Mouse (Mus musculus) megakaryocyte progenitor cell, adult 5-6 weeks (primary cell): ENCODE measurements around the gene Caly. TPM values are rescaled to one million over a fixed set of nuclear protein-coding genes. Genes with fewer than 3 reads are reported as not detected.

ENCODE experiments used
- ATAC-seq: replicated peaks from 2 replicates; pipeline ENCODE4 v1.8.0; 2016; ENCODE audit warnings: mild to moderate bottlenecking, moderate TSS enrichment, inconsistent platforms; ENCODE audit not compliant: poor library complexity
- total RNA-seq, 2 experiments: library from RNA; stranded (forward) in 1 of 2; stranded (reverse) in 1 of 2; fragments of 157-497, 149-512 nt in 1 of 2; fragments of 200-1000 nt in 1 of 2; gene quantifications; 2 replicates each; pipeline versions ENCODE4 v1.2.3 to v1.2.4; 2015 to 2017

Caly gene
- total RNA-seq (2015) = not detected in 2 replicates
- total RNA-seq (2017) = not detected in 2 replicates

DNA sequence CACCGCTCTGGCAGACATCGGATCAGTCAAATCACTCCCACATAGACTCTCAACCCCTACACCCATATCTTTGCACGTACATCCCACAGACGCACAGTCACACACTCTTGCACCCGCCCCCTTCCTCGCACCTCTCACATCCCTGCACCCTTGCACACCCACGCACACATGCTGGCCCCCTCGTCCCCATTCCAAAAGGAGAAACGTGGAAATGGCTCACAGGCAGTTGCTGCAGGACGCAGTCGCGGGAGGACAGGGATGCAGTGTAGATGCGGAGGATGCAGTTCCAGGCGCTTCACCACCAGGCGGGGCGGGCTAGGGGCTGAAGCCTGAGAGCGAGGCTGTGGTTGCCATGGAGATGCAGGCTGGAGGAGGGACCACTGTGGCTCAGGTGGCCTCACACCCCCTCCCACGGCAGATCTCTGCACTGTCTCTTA is at the start of gene Caly:
Gene Caly (minus strand): TSS at position 307 of the 437 bp plus-strand sequence.
- ATAC-seq = peak; percentile 70

- ATAC-seq = 0 out of 2 replicates have a peak, but pooled peaks have one; percentile 2
Observed at GRCm38 (mm10) chr7:140127911-140128310, 45.6 kb upstream of the Caly start.

- no peak for ATAC-seq
Observed at GRCm38 (mm10) chr7:140126934-140127333, 44.6 kb upstream of the Caly start.

DNA sequence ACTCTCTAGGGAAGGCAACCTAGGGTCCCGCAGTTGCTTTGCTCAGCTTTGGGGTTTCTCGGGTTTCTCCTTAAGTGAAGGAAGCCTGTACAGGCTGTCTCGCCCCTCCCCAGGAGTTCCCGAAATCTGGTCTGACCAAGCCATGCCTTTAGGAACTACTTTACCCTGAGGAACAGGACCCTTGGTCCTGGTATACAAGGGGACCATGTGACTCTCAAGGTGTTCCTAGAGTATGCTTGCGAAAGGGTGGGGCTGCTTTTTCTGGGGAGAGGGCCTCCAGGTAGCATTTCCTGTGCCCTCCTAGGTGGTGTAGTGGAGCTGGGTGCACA is 43.6 kb upstream of the Caly start:
- no peak for ATAC-seq

DNA sequence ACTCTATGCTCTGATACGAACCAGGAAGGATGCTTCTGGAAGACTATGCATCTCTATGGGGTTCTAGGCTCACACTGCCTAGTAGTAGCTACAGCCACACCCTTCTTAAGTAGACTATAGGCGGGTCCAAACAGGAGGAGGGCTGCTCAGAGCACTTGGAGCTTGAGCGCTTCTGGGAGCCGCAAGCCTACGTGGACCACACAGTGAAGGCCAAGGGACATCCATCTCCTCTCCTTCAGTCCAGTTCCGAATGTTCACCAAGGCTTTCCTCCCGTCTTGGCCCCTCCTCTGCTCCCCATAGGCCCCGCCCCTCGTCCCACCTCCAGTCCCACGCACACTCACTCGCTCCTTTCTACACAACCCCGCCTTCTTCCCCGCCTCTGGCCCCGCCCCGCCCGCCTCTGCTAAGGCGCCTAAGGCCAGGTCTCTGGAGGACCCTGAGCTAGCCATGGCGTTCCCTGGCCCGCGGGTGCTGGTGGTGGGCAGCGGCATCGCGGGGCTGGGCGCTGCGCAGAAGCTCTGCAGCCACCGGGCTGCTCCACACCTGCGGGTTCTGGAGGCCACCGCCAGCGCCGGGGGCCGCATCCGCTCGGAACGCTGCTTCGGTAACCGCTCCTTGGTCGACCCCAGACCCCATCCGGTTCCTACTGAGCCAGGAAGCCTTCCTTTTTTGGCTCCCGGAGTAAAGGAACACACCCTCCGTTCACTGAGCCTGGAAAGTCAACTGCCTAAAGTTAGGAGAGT is 43.1 kb upstream of the Caly start:
- peak; percentile 93 for ATAC-seq

DNA sequence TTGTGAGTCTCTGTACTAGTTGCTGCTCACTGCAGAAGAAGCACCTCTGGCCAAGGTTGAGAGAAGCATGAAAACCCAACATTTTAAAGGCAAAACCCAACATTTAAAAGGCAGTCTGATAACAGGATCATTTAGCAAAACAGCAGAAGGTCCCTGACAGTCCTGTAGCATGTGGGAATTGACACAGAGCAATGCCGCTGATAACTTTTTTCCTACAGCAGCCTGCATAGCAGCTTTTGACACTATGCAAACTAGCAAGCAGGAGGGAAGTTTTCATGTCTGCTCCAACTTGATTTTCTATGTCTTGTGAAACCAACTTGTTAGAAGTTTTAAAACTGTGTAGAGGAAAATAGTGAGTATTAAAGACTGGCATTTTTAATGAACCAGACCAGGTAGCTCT is 42.0 kb upstream of the Caly start:
- no peak for ATAC-seq

- ATAC-seq = no peak
Observed at GRCm38 (mm10) chr7:140122765-140123164, 40.4 kb upstream of the Caly start.

DNA sequence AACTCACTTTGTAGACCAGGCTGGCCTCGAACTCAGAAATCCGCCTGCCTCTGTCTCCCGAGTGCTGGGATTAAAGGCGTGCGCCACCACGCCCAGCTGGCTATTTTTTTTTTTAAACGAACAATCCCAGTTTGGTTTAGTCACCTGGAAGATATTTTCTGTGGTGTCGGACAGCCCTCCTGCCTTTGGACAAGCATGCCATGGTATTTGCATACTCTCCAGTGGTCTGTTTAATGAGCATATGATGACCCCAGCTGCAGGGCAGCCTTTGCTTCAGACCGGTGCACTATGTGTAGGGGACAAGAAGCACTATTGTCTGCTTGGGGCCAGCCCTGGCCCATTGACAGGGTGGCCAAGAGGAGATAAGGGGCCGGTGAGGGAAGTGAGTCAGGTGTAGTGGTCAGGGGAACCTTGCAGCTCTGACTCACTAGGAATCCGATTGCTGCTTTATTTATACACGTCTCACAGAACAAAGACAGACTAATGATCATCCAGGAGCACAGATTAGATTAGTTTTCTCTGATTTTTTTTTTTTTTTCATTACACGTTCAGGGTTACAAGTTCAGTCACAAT is 39.1 kb upstream of the Caly start:
- ATAC-seq = no peak

DNA sequence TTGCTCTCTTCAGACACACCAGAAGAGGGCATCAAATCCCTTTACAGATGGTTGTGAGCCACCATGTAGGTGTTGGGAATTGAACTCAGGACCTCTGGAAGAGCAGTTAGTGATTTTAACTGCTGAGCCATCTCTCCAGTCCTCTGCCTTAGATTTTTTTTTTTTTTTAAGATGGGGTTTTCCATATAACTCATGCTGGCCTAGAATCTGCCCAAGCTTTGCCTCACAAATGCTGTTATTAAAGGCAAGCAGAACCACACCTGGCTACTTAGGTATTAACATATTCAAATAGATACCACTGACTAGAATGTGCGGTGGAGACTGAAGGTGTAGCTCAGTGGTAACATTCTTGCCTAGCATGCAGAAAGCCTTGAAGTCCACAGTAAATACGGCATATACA is 38.1 kb upstream of the Caly start:
- ATAC-seq = no peak

DNA sequence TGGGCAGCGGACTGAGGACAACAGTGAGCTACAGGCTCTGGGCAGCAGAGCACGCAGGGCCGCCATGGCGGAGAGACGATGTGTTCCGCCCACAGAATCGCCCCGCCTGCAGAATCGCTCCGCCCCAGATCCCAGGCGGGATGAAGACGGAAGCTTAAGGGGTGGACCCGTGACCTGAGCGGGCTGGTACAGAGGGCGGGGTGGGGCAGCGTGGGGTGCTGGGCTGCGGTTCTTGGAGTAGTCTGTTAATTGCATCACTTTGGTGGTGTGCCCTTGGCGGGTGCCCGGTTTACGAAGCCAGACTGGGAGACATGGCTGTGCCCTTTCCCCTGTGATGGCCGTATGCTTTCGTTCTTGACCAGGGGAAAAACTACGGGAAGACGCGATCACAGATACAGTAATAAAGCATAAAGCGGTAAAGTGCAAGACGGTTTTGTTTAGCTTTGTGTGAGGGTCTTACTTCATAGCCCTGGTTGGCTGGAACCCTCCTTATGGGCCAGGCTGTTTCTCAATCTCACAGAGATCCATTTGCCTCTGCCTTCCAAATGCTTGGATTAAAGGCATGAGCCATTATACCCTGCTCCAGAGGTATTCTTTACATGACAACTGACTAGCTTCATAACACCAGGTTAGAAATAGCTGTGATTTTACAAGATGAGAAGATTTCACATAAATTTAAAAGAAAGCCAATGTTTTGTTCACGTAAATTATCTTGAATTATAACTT is 34.1 kb upstream of the Caly start, which contains the start of gene Echs1:
Gene Echs1 (minus strand): TSS at position 148 of the 726 bp plus-strand sequence.
- peak; percentile 89 for ATAC-seq

DNA sequence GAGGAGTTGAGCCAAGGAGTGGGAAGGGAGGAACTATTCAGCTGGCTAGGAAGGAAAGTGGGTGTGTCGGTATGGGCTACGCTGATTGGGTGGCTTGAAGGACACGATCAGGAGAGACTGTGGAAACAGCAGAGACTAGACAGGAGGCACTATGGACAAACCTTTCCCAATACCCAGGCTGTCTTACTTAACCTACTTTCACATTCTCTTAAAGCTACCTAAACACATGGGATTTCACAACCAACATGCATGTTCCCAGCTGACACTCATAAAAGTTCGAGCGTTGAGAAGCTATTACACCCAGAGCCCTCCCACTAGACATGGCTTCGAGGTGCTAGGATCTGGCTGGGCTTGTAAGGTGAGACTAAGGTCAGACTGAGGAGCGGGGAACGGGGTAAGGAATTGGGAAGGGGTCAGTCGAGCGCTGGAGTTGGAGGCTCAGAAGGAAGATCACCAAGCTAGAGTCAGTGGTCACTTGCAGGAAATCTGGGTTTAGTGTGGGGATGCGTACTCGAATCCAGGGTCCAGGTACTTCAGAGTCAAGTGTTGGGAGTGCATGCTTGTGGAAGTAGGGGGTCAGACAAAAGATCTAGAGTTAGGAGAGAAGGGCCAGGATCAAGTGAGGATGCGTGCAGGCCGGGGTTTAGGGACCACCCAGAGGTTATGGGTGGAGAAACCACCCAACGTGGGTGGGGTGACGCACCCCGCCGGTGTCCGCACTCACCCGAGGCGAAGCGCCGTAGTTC is 33.4 kb upstream of the Caly start, which contains the start of gene Paox:
Gene Paox (plus strand): TSS at position 217 of the 746 bp plus-strand sequence.
- ATAC-seq = peak; percentile 82

GRCm38 (mm10) chr7:140111943-140112342 is 29.6 kb upstream of the Caly start:
- no peak for ATAC-seq

DNA sequence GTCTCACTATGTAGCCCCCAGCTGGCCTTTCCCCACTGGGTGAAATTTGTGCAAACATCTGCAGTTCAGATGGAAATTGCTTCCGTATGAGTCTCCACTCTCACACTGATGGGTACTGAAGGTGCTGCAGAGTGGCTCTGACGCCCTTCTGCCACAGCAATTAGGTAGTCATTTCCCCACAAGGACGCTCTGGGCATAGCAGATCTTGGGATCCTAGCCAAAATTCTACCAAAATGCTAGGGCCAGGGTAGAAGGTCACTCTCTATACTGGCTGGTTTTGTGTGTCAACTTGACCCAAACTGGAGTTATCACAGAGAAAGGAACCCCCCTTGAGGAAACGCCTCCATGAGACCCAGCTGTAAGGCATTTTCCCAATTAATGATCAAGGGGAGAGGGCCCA is 21.7 kb upstream of the Caly start:
- ATAC-seq = no peak

DNA sequence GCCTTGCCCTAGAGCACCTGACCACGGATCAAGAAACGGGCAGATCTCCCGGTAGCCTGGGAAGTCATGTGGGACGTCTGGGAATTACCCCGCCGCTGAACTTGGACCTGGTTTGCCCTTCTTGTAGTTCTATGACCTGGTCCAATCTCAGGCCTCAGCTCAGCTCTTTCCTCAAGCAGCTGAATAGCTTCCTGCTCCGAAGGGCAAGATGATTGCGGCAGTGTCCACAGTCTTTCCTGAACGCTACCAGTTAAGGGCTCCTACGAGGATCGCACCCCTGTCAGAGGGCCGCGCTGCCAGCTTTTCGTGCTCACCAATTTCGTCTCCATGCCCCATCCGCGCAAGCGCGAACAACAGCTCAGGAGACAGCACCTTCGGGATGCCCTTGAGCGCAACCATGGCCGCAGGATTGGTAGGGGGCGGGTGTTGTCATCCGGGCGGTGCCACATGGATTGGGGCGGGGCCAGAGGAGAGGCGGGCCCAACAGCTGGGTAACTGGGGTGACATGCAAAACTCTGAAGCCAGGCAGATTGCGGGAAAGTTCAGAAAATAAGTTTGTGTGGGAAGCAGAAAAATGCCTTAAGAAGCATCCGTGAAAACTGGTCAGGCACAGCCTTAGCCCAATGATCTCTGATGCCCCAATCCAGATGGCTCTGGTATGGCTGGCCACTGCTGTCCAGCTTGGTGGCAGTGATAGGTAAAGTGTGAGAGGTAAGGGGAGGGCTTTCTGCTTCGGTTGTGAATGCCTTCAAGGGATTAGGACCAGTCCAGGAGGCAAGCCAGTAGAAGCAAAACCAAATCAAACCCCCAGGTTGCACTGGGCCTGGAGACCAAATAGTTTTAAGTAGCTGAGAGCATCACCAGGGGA is 19.9 kb upstream of the Caly start, which contains the start of gene Fuom:
Gene Fuom (minus strand): TSS at position 449 of the 868 bp plus-strand sequence.
- peak; percentile 99 for ATAC-seq

DNA sequence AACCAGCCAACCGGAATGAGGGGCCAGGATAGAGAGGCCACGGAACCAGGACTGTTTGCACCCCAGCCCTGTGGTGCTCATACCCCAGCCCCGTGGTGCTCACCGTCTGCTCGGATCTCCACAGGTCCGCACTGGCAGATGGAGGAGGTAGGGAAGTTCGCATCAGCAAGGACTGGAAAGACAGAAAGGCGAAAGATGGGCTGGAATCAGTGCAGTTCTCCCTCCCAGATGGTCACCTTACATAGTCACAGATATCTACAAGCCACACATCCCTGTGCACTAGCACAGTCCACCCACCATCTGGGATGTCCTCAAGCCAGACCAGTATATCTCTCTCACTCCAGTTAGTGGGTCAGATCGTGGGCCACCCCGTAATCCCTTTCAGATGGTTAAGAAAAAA is 19.1 kb upstream of the Caly start:
- no peak for ATAC-seq

DNA sequence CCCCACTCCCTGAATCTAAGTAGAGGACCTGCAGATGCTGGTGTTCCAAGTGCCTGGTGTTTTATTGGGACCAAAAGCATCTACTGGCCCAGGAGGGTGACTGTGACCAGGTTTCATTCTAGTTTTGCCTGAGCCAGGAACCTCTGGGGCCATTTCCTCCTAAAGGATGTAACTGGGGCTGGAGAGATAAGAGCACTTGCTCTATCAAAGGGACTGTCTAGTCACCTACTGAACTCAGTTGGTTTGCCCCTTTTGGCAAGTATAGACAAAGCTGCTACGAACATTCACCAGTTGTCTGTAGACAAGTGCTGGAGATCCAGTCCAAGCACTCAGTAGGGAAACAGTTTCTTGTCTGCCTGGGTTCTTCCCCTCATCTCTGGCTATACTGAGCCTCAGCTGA is 16.1 kb upstream of the Caly start:
- no peak for ATAC-seq

DNA sequence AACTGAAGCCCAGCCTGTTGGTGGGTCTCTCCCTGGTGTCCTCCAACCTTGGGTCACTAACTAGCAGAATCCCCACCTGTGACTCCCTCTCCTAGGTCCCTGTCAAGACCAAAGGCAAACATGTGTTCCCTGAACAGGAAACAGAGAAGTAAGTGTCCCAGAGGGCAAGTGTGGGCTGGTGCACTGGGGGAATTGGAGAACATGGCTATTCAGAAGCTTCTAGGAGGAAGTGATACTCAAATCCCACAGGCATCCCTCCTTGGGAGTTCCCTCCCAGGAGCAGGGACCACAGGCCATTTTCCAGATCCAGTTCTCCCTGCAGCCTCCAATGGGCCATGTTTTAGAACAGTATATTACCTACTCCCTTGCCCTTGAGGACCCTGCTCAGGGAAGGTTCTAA is 13.7 kb upstream of the Caly start:
- ATAC-seq = peak; percentile 40

GRCm38 (mm10) chr7:140095556-140095955 is 13.2 kb upstream of the Caly start:
- no peak for ATAC-seq

DNA sequence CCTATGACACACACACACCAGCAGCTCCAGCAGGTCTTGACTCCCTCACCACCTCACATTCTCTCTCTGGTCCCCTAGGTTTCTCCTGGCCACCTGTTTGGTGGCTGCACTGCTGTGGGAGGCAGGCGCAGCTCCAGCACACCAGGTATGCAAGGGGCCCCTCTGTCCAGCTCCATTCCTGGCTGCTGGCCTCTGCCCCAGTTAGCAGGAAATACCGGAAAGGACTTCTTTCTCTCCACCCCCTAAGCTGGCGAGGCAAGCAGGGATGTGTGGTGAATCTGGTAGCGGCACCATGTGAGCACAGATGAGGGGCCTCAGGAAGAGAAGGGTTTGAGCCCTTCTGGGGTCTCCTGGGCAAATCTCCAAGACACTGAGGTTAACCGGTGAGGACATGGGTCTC is 12.6 kb upstream of the Caly start:
- no peak for ATAC-seq

- no peak for ATAC-seq
Observed at GRCm38 (mm10) chr7:140092924-140093528, 10.7 kb upstream of the Caly start, which contains the start of gene Prap1. TSS of gene Prap1 (plus strand) at chr7:140093395.
